Mouse (Mus musculus): ENCODE results near the gene Tmem270. TPM values are rescaled to one million over a fixed set of nuclear protein-coding genes. Genes with fewer than 3 reads are reported as not detected.

Gene Tmem270
- total and polyA plus RNA-seq, 3 experiments = not detected

DNA sequence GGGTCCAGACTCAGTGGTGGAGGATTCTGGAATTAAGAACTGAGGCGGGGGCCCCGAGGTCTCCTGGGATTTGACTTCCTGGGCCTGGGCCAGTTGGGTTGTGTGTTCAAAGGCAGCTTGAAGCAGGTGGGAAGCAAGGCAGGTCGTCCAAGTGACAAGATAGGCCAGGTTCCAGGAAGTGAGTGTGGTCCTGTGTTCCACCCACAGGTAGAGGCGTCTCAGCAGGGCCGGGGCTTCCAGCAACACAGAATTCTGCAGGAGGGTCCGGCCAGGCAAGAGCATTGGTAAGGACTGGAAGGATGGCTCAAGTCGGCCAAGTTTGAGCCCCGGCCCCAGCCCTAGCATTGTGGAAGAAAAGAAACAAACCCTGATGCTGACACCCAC is 4.9 kb downstream of the Tmem270 start:
- peaks cover 3% of the 10 kb centered on the region for H3K9me3 ChIP-seq (replicated peaks; ENCODE audit: low read length)
- H3K4me3 ChIP-seq (replicated peaks in 1 of 3; ENCODE audit: low read depth in 2 of 3, low read length in 2 of 3, poor library complexity in 1 of 3) = no peak overlapping the region
- dilution Hi-C loops (cut with MboI; ENCODE audit: extremely low pct_ligation_motif_present, extremely low pct_unique_long_range_greater_than_20kb, low sequenced_read_pairs) (no loop called here), in situ Hi-C loops (cut with MboI; ENCODE audit: low pct_ligation_motif_present, low pct_unique_long_range_greater_than_20kb, low sequenced_read_pairs) (loop anchor here (25.0 kb wide), 2 partner anchors 164 to 211 kb away; partner anchors contain the start of gene Eln)
- H3K27ac ChIP-seq (ENCODE audit: insufficient read depth, low read depth) = no peak overlapping the region
- peaks cover 0 to 2% of the 10 kb centered on the region in 2 experiments; a peak in 1 of 4 replicates for H3K4me1 ChIP-seq (ENCODE audit: control insufficient read depth in 1 of 2, insufficient read depth in 2 of 2)
- TF ChIP-seq RCOR1 (conservative IDR thresholded peaks at IDR 0.05; ENCODE audit: low read depth, low read length) (no peak), SMC3 (IDR thresholded peaks at IDR 0.05; ENCODE audit: low read depth, low read length) (no peak), ZMIZ1 (IDR thresholded peaks at IDR 0.05; ENCODE audit: low read depth, low read length) (no peak), ZC3H11A (IDR thresholded peaks at IDR 0.05; ENCODE audit: low read depth, low read length) (no peak), EP300 (IDR thresholded peaks at IDR 0.05; ENCODE audit: low read length) (no peak), UBTF (IDR thresholded peaks at IDR 0.05; ENCODE audit: low read depth, low read length) (no peak), GABPA (IDR thresholded peaks at IDR 0.05; ENCODE audit: insufficient replicate concordance, low read depth, low read length) (no peak), HCFC1 (IDR thresholded peaks at IDR 0.05; ENCODE audit: low read depth, low read length) (no peak), JUN (IDR thresholded peaks at IDR 0.05; ENCODE audit: insufficient read depth, low read depth, low read length) (no peak), ETS1 (conservative IDR thresholded peaks at IDR 0.05; ENCODE audit: low read depth, low read length) (no peak), CHD2 (IDR thresholded peaks at IDR 0.05; ENCODE audit: low read length) (no peak), NRF1 (IDR thresholded peaks at IDR 0.05; ENCODE audit: low read depth, low read length) (no peak), RAD21 (IDR thresholded peaks at IDR 0.05; ENCODE audit: low read depth, low read length) (no peak), MEF2A (IDR thresholded peaks at IDR 0.05; ENCODE audit: borderline replicate concordance, low read depth, low read length) (no peak)
- no peak overlapping the region for H3K4me2 ChIP-seq (ENCODE audit: insufficient read depth, low read depth, poor library complexity, severe bottlenecking)
- no peak overlapping the region for H3K9ac ChIP-seq (ENCODE audit: insufficient read depth, low read depth)
- H3K36me3 ChIP-seq (replicated peaks in 1 of 2; ENCODE audit: control insufficient read depth in 1 of 2, insufficient read depth in 1 of 2, low read length in 1 of 2) = no peaks in the 10 kb centered on the region
- no peaks in the 10 kb centered on the region for H3K79me2 ChIP-seq (replicated peaks; ENCODE audit: control insufficient read depth, extremely low read depth, insufficient read depth, poor library complexity, severe bottlenecking)
- peaks cover 69% of the 10 kb centered on the region for H3K27me3 ChIP-seq (replicated peaks)
- DNase-seq (ENCODE audit: extremely low read depth) = no peak

DNA sequence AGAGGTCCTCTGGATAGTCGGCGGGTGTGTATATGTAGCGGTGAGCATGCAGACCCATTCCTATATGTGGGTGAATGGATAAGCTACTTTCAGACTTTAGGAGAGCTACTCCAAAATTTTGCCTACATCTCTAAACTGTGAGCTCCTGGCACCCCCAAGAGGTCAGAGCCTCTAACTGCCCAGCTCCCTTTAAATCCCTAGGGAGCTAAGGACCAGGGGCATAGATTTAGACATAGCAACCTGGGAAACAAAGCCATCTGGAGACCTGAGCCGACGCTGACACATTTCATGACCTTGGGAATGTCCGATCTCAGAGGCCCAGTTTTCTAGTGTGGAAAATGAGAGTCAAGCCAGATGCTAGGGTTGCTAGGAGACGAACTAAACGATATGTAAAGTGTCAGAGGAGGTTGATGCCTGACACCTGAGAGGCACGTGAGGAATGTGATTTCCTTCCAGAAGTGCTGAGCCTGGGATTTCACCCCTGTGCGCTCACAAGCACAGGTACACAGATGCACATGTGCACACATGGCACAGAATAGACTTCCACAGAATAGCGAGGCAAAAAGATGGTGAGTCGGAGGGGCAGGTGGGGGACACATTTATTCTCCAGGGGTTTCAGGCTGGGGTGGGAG is 5.4 kb downstream of the Tmem270 start:
- peak; percentile 24 for DNase-seq (ENCODE audit: extremely low read depth)
- Histone ChIP-seq H3K4me3 (replicated peaks in 1 of 3; ENCODE audit: low read depth in 2 of 3, low read length in 2 of 3, poor library complexity in 1 of 3) (no peak overlapping the region), H3K4me2 (ENCODE audit: insufficient read depth, low read depth, poor library complexity, severe bottlenecking) (no peak overlapping the region), H3K9ac (ENCODE audit: insufficient read depth, low read depth) (no peak overlapping the region), H3K27ac (ENCODE audit: insufficient read depth, low read depth) (no peak overlapping the region), H3K27me3 (replicated peaks) (peaks cover 74% of the 10 kb centered on the region), H3K4me1 (ENCODE audit: control insufficient read depth in 1 of 2, insufficient read depth in 2 of 2) (peaks cover 0 to 2% of the 10 kb centered on the region in 2 experiments; a peak in 1 of 4 replicates), H3K36me3 (replicated peaks in 1 of 2; ENCODE audit: control insufficient read depth in 1 of 2, insufficient read depth in 1 of 2, low read length in 1 of 2) (no peaks in the 10 kb centered on the region), H3K9me3 (replicated peaks; ENCODE audit: low read length) (peaks cover 3% of the 10 kb centered on the region), H3K79me2 (replicated peaks; ENCODE audit: control insufficient read depth, extremely low read depth, insufficient read depth, poor library complexity, severe bottlenecking) (no peaks in the 10 kb centered on the region)
- dilution Hi-C loops (cut with MboI; ENCODE audit: extremely low pct_ligation_motif_present, extremely low pct_unique_long_range_greater_than_20kb, low sequenced_read_pairs) = no loop called here
- TF ChIP-seq USF1 (IDR thresholded peaks at IDR 0.05; ENCODE audit: low read depth, low read length) (no peak), ZC3H11A (IDR thresholded peaks at IDR 0.05; ENCODE audit: low read depth, low read length) (no peak), ZNF384 (IDR thresholded peaks at IDR 0.05; ENCODE audit: low read depth, low read length) (no peak), RCOR1 (conservative IDR thresholded peaks at IDR 0.05; ENCODE audit: low read depth, low read length) (no peak), SIN3A (IDR thresholded peaks at IDR 0.05; ENCODE audit: low read length) (no peak), CTCF (conservative IDR thresholded peaks at IDR 0.05 in 1 of 2, IDR thresholded peaks at IDR 0.05 in 1 of 2; ENCODE audit: low read depth in 2 of 2, low read length in 2 of 2) (peak in 1 of 2 experiments; percentile 68; a peak in 2 of 4 replicates), TBP (conservative IDR thresholded peaks at IDR 0.05; ENCODE audit: low read depth, low read length) (no peak), MAZ (IDR thresholded peaks at IDR 0.05; ENCODE audit: low read depth, low read length) (no peak), TCF12 (IDR thresholded peaks at IDR 0.05; ENCODE audit: low read depth, low read length) (no peak), UBTF (IDR thresholded peaks at IDR 0.05; ENCODE audit: low read depth, low read length) (no peak), JUN (IDR thresholded peaks at IDR 0.05; ENCODE audit: insufficient read depth, low read depth, low read length) (no peak), MEF2A (IDR thresholded peaks at IDR 0.05; ENCODE audit: borderline replicate concordance, low read depth, low read length) (no peak), BHLHE40 (IDR thresholded peaks at IDR 0.05; ENCODE audit: low read depth, low read length) (peak; percentile 93), PAX5 (IDR thresholded peaks at IDR 0.05; ENCODE audit: low read length) (no peak), MYC (IDR thresholded peaks at IDR 0.05; ENCODE audit: low read depth, low read length) (no peak), RAD21 (IDR thresholded peaks at IDR 0.05; ENCODE audit: low read depth, low read length) (peak; percentile 68), MAFK (IDR thresholded peaks at IDR 0.05; ENCODE audit: insufficient replicate concordance, low read length) (no peak), SMC3 (IDR thresholded peaks at IDR 0.05; ENCODE audit: low read depth, low read length) (peak; percentile 42), IRF4 (IDR thresholded peaks at IDR 0.05; ENCODE audit: low read depth, low read length) (no peak), MAX (IDR thresholded peaks at IDR 0.05; ENCODE audit: low read length) (no peak)
- in situ Hi-C loops (cut with MboI; ENCODE audit: low pct_ligation_motif_present, low pct_unique_long_range_greater_than_20kb, low sequenced_read_pairs) = loop anchor here (25.0 kb wide), 2 partner anchors 164 to 211 kb away; partner anchors contain the start of gene Eln

Measured in CH12.LX (cell line).